Mouse (Mus musculus) kidney, postnatal 25 days (tissue): Measurements from ENCODE around the gene Tti1.
A peak's percentile ranks its signal among the peaks of the same experiment; 100 is the strongest.

Source experiments
- DNase-seq, 2 experiments: peaks; one replicate each; pipeline ENCODE4 v3.0.0; 2021; ENCODE audit warnings: mixed read lengths in 2 of 2

The Tti1 gene

DNA sequence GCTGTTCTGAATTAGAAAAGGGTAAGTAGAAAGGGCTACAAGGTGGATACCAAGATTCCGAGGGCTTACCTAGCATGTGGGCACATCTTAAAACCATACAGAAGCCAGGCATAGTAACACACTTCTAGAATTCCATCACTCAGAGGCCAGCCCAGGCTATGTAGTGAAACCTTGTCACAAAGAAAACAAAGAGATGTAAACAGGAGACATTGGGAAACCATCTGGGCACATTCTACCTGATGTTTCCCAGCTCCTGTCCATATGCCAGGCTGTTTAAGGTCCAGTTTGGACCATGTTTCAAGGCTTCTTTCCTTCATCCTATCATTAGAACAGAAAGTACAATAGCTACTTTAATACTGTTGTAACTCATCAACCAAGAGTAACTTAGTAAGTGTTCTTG is 9.3 kb upstream of the Tti1 start:
- no peak for DNase-seq

DNA sequence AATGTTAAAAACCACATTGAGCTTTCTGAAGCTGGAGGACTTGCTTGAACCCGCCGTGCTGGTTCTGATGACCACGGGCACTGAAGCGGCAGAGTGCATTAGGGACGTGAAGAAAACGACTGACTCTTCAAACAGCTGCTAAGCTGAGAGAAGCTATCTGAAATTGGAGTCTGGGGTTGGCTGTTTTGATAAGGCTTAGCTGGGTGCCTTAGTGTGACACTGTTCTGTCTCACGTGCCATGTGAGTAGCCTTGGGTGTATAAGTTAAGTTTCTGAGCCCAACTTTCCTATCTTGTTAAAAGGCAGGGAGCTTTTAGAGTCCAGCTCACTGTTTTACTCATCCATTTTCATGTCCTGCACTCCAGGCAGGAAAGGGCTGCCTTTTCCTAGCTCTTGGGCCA is 8.7 kb upstream of the Tti1 start:
- DNase-seq = no peak

DNA sequence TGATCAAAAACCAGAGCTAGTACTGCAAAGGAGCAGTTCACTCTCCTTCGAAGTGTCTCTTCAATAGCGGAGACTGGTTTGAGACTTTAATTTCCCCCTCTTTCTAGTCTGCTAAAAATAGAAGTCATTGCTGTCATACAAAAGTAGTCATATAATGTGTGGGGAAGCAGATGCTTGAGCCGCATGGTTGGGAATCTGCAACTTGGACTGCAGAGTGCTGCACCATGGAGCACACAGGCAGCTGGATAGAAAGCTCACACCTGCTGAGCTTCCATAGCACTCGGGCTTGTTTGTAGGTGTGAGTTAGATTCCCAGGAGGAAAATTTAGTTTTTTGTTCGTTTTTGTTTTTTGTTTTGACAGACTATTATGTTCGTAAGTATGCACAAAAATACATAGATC is 8.2 kb upstream of the Tti1 start:
- DNase-seq = no peak

DNA sequence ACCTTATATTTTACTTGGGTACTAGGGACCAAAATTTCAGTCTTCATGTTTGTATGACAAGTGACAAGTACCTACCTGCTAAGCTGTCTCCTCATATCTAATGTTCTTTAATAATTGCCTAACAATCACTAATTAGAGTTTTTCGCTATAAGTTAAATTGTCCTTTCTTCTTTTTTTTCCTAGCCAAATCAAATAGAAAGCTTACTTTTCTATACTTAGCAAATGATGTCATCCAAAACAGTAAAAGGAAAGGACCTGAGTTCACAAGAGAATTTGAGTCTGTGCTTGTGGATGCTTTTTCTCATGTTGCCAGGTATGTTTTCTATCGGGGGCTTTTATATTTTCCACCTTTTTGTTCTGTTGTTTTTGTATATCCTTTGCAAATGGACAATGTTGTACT is 7.6 kb upstream of the Tti1 start:
- DNase-seq = no peak

DNA sequence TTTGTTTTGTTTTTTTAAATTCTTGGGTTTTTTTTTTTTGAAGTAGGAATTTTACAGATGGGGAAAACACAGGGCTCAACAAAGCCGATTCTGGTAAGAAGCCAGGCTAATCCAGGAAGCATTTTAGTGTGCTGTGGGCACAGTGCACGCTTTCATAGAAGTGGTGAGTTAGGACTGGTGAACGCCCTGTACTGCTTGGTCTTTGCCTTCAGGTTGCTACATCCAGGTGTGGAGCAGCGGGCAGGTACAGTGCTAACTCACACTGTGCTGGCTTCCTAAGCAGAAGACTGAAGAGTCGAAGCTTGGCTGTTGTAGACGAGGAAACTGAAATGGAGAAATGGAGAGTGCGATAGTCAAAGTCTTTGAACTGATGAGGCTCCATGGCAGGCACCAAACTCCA is 1.8 kb upstream of the Tti1 start:
- peak in 1 of 2 experiments; percentile 37 for DNase-seq

DNA sequence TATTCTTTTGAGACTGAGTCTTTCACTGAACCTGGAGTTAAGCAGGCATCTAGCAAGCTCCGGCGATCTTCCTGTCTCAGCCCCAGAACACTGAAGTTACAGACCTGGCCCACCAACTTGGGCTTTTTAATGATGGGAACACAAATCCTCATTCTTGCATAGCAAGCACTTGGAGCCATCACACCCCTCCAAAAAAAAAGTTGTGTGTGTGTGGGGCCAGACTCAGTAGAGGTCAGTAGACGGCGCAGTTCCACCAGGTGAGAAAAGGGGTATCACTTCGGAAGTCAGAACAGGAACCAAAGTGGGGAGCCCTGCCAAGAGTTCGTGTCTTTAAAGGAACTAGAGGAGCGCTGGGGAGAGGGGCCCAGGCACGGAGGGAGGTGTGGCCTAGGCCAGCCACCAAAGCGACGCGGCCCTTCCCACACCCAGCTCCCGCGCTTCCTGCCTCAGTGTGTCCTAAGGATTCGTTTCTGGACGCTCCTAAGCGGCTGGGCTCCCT is 329 bp downstream of the Tti1 start:
- no peak for DNase-seq

DNA sequence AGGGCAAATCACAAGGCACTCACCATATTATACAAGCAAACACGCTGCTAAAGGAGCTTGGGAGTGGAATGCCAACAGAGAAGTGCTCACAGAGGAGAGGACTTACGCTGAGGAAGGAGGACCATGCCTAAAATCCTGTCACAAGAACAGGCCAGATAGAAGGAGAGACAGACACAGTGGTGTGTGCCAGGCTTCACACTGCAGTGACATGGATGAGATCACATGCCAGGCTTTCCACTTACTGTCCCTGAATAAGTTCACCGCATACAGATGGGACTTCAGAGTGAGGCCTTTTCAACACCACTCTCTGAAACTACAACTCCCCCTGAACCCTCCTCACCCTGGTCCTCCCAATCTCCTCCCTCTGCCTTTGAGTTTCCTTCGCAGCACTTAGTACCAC is 10.9 kb downstream of the Tti1 start:
- no peak for DNase-seq

DNA sequence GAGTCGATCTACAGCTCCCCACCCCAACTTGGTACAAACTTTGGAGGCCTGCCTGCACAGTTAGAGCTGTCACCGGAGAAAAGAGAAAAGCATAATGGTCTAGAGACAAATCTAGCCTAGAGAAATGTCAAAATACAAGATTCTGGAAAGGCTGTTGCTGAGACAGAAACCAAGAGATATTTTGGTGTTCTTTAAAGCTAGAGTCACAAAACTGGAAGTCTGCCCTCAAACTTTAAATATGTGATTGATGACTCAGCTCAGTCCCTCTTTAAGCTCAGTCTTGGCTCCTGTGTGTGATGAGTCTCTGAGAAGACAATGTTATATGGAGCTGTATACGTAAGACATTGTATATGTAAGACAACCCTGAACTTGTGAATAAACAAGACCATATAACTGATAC is 15.6 kb downstream of the Tti1 start:
- no peak for DNase-seq

DNA sequence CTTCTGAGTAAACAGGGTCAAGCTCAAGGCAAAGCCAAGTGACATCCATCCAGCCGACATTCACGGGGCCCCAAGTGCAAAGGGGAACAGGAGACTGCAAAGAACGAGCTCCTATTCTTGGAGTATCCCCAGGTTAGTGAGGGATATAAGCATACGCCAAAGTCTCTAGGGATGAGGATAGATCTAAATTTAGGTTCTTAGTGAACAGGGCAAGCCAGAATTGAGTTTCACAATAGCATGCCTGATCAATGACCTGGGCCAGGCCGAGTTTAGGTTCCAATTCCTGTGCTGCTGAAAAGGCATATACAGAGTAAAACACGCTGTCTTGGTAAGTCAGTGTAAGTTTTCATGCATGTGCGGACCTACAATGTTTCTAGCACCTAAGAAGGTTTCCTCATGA is 18.9 kb downstream of the Tti1 start:
- DNase-seq = no peak

DNA sequence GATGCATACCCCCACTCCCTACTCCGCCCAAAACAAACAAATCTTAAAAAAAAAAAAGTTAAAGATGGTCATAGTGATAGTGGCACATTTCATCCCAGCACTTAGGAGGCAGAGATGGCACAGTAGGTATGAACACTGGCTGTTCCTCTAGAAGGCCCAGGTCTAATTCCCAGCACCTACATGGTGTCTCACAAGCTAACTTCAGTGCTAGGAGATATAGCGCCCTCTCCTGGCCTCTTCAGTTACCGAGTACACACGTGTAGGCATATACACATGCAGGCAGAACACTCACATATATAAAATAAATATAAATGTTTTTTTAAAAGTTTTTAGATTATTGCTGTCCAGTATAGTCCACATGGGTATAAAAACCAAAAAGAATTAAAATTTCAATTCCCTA is 22.6 kb downstream of the Tti1 start:
- no peak for DNase-seq

DNA sequence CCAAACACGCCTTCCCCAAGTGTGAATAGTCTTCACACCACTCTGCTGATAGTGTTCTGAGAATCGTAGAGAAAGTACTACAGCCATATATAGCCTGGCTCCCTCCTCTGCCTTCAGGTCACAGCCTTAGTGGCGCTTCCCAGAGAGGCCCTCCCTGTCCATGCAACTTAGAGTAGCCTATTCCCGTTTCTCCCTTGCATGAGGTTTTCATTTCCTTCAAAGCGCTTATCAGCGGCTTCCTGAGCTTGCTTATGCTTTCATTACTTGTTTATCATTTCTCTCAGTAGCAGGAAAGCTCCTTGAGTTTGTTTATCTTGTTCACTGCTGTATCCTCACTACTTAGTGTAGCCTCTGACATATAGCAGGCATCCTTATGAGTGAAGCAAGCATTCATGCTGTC is 23.6 kb downstream of the Tti1 start:
- DNase-seq = no peak

DNA sequence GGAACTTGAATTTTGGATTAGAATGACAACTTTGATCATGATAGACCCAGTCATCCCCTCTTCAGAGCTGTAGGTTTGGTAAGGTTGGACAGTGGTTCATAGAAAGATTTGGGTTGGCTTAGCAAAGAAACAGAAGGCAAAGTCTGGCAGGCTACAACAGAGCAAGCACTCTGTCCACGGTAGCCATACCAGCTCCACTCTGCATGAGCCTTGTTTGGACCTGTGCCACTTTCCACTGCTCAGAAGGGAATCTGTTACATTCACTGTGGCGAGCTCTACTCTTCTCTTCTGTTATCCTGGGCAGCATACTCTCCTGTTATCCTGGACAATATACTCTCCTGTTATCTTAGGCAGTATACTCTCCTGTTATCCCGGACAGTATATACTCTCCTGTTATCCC is 29.4 kb downstream of the Tti1 start:
- no peak for DNase-seq

DNA sequence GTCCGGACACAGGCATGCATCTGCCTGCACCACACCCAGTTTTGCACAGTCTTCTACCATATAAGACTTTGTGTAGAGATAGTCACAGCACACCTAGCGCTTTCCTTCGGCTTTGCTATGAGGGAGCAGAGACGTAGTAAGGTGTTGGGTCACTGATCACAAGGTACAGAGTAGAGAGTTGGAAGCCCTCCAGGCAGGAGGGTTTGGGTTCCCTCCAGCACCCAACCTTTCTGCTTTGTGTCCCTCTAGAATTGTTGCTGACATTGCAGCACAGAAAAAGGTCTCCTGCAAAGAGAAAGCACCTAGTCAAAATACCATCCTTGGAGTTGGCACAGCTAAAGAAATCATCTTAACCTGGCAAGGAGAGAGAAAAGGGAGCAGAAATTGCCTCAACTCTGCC is 35.7 kb downstream of the Tti1 start:
- DNase-seq = peak; percentile 53 to 55

DNA sequence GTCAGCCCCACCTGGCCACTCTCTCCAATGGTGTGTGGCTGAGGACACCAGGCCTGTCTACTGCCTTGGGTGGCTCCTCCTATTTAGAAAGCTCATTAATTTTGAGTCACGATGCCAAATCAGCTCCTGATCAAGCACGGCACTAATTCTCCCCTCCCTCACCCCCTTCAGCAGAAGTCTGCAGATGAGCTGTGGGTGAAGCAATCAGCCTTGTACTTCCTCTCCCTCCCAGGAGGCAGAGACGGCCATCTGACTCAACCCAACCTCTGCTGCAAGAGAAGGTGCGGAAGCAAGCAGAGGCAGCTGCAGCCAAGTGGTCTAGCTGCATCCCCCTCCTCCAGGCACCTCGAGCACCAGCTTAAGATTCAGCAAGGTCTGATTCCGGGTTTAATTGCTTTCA is 37.2 kb downstream of the Tti1 start:
- no peak for DNase-seq

DNA sequence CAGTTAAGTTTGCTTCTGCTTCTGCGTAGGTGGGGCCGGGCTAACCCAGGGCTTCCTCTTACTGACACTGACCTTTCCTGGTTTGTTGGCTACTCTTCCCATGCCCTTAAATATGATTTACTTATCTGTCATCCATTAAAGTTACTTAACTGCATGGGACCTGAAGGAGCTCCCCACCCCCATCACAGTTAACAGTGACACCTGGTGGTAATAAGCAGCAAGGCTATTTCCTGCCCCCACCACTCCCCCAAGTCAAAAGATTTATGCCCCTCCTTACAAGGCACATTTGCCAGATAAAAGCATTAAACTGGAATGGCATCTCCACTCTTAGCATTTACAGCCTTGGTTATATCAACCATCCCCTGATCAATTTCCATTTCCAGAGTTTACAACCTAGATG is 38.3 kb downstream of the Tti1 start:
- DNase-seq = peak in 1 of 2 experiments; percentile 22

DNA sequence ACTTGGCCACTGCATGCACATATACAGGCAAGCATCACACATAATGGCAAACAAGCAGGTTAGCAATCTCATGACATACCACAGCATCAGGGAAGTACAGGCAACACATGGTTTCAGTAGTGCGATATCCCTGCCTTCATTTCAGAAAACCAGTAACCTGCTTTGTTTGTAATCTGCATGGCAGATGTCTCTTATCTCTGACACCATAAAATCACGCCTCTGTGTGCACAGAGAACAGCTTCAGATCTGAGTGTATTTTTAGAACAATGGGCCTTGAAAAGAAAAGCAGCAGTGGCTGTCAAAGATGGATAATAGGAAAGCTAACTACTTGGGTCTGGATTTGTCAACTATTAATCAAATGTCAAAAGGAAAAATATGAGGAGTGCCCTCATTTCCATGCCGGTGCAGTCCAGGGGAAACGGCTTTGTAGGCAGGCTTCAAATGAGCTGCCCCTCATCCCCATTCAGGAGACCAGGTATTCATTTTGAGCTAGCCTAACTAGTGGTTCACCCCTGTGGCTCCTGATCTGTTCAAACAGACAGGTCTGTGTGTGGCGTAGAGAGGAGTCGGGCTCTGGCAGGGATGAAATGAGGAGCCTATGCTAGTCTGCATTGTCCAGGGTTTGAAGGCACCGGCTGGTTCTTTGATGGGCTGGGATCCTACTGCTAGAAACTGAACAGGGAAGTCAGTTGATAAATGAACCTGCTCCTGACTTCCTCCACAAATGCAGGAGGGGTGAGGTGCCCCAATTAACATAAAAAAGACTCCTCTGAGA is 39.6 kb downstream of the Tti1 start:
- no peak for DNase-seq

DNA sequence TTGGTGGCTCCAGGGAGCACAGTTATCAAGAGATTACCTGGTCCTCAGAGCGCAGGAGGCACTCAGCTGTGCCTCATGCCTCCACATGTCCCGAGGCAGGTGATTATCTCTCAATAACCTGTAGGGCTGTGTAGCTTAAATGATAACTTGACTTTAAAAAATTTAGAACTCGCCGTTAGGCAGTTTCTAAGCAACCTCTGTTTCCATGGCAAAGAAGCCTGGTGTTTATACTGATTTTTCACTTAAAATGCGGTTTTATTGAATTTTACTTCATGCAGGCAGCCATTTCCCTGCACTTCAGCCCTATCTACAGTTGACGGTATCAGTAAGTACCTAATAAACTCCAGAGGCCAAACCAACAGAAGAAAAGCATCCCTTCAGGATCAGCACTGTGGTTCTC is 42.0 kb downstream of the Tti1 start:
- DNase-seq = no peak

DNA sequence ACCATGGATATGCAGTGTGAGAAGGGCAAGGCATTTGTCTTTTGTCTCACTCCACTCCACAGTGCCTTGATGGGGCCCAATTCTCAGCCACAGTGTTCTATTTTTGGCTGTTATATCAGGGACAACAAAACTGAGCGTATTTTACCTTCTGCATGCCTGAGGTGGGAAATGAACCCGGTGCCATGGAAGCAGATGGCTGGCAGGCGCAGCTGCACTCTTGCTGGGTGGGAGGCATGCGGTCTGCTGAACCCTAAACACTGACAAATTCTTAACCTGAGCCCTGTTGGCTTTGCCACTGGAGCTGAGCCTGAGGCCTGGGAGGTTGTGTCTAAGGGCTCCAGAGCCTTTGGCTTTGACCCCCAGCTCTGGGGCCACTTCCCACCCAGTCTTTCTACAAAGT is 42.6 kb downstream of the Tti1 start:
- no peak for DNase-seq

DNA sequence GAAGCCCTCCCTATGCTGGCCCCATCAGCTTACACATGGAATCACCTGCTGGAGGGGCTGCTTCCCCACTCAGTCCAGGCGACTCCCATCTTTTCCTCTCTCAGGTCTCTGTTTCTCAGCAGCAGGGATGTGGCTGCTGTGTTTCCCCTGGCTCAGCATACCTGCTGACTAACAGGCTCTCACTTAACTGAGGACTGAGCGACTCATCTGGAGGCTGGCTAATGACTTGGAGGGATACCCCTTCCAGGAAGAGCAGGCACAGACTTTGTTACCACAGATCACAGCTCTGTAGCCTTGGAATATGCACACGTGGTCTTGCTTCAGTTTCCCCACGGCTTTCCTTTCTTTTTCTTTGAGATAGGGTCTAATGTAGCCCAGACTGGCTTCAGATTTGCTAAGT is 45.0 kb downstream of the Tti1 start:
- DNase-seq = no peak

DNA sequence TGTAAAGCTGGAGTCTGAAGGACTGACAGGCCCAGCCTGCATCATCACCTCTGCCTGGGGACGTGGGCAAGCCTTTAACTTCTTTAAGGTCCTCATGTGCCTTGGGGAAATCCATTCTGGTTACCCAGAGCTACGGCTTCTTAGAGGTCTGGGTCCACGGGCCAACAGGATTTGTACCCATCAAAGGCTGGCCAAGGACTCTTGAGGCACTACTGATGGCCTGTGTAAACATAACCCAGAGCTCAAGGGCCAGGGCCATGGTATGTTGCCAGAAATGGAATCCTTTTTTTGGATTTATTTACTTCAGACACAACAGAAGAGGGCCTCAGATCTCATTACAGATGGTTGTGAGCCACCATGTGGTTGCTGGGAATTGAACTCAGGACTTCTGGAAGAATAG is 45.5 kb downstream of the Tti1 start:
- no peak for DNase-seq

DNA sequence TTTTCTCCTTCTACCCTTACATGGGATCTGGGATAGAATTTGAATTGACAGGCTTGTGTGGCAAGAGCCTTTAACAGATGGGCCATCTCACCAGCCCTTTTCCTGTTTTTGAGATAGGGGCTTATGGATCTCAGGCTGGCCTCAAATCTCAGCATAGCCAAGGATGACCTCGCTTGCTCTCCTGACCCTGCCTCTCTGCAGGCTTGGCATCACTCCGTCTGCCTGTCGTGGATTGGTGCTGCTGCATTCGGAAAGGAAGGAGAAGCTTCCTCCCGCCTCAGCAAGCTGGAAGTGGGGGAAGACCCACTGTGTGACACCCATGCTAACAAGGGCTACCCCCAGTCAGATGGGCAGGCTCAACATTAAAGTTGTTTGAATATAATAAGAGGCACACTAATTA is 49.0 kb downstream of the Tti1 start:
- no peak for DNase-seq

DNA sequence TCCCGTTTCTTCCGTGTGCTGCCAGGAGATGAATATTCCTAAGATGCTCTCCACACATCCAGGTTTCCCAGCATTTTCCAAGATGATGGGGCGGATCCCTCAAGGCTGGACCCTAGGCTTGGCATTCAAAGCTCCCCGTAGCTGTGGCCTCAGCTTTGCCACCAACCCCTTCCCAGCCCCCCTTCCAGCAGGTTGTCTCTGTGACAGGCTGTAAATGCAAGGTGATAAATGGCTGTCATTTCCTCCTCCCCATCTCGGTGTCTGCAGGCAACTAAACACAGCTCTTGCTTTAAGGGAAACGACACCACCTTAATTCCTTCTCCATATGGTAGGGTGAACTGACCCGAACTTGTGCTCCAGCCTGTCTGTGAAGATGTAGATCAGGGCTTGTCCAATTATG is 52.6 kb downstream of the Tti1 start:
- no peak for DNase-seq

DNA sequence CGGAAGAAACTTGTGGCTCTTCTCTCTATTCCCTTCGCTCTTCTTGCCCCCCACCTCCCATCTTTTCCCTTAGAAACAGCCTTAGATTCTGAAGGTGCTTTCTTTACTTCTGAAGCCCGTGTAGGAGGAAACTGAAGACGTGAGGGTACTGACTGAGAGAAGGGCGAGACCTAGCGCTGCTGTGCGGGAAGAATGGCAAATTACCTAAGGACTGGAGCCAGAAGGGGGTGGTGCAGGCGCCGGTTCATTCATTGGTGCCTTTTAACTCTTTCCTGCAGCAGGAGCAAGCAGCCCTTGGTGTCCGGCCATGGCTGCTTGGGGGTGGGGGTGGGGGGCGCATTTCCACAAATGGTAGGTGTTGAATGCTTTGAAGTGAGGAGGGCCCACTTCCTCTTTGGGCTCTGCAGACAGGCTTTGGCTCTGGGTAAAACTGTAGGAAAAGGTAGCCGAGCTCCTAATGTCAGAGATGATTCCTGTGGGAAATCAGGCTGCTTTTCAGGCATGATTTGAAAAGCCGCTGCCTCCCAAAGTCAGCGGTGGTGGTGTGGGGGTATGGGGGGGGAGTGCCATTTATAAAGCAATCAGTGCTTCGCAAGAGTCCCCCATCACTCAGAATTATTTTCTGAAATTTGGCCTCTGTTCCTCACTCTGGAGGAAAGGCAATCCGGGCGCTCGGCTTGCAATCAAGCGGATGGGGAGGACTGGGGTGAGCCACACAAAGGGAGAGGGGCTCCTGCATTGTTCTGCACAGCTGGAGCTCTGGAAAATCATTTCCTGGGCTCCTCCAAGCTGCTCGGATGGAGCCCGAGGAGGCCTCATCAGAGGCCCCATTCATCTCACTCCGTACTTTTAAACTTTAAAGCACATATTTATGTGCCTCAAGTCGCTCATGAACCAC is 53.4 kb downstream of the Tti1 start:
- no peak for DNase-seq

DNA sequence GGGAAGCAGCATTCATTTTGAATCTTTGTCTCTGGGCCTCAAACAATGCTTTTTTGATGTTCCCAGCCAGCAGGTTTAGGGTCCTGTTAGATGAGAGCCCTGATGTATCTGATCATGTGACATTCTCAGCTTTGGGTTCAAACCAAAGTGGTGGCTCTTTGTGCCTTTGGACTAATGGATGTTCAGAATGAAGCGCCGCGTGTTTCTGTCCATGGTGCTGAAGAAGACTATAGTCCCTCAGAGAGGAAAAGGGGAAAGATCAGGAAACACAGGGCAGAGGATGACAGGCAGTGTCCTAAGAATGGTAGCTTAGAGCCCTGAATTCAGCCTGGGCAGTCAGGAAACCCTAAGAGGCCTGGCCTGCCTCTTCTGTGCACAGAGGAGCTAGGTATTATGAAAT is 57.6 kb downstream of the Tti1 start:
- DNase-seq = peak; percentile 64 to 80
